Mouse (Mus musculus): Measurements from ENCODE around the gene Abcb1a. TPM values are rescaled to one million over a fixed set of nuclear protein-coding genes. Genes with fewer than 3 reads are reported as not detected.

Gene Abcb1a
- polyA plus RNA-seq, 1 experiment from 2014 or later, result 1.4 TPM

DNA sequence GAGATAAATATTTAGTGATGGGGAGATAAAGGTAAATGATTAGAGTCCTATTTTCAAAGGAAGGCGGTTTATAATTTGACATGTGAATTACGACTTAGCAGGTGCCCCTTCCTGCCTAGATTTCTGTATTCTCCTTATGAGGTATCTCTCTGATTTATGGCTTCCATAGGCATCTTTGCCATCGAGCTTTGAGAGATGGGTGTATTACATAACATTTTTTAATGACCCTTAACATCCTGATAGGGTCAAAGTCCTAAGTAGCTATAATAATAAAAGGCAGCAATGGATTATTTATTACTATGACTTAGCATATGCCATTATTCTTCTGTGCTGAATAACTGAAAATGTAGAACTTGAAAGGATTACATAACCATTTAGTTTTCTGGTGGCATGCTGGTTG, 4.8 kb downstream of the Abcb1a start:
- ATAC-seq, result no peak
- WGBS, result 64% methylated on average over 3 of the region's 3 CpGs
- Histone ChIP-seq H3K9ac (replicated peaks; ENCODE audit: low read depth, low read length) (no peak overlapping the region), H3K9me3 (ENCODE audit: control insufficient read depth, low read length) (no peaks in the 10 kb centered on the region), H3K36me3 (ENCODE audit: control insufficient read depth, insufficient read depth) (no peaks in the 10 kb centered on the region), H3K4me2 (ENCODE audit: low read length) (no peak overlapping the region), H3K27me3 (replicated peaks; ENCODE audit: control insufficient read depth, insufficient read depth, low read length) (no peaks in the 10 kb centered on the region), H3K4me3 (replicated peaks; ENCODE audit: low read length) (no peak overlapping the region), H3K4me1 (replicated peaks; ENCODE audit: control insufficient read depth, insufficient read depth, low read length) (peaks cover 10% of the 10 kb centered on the region), H3K27ac (ENCODE audit: low read length) (no peak overlapping the region)

DNA sequence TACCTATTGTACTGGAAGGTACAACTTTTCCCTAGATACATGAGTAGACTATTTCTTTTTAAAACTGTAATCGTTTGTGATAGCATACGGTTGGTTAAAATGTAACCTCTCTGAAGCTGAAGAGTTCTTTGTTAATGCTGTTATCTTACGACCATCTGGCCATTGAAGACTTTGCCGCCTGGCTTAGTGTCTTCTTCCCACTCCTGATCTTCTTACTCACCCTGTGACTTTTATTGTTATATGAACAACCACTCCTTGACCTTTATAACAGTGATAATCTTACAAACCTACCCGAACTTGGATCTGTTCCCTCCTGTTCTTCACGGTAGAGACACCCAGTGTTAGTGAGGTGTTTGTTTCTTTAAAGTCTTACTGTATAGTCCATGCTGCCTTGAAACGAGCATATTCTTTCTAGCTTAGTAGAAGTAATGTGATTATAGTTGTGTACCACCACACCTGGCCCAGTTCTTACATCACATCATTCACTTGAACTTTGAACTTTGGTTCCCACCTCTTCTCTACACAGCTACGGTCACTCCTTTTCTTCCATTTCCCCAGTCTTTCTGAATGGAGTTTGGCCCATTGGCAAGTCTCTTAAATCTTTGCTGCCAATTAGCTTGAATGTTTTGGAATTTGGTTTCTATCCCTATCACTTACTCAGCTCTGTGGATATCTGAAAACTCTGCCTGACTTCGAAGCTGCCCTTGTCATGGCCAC, 8.0 kb downstream of the Abcb1a start:
- H3K27ac ChIP-seq (ENCODE audit: low read length), result no peak overlapping the region
- 89% methylated on average over 9 of the region's 9 CpGs for WGBS
- no peaks in the 10 kb centered on the region for H3K36me3 ChIP-seq (ENCODE audit: control insufficient read depth, insufficient read depth)
- H3K4me3 ChIP-seq (replicated peaks; ENCODE audit: low read length), result no peak overlapping the region
- no peaks in the 10 kb centered on the region for H3K9me3 ChIP-seq (ENCODE audit: control insufficient read depth, low read length)
- no peak overlapping the region for H3K9ac ChIP-seq (replicated peaks; ENCODE audit: low read depth, low read length)
- no peaks in the 10 kb centered on the region for H3K27me3 ChIP-seq (replicated peaks; ENCODE audit: control insufficient read depth, insufficient read depth, low read length)
- H3K4me2 ChIP-seq (ENCODE audit: low read length), result no peak overlapping the region
- no peak for ATAC-seq
- no peaks in the 10 kb centered on the region for H3K4me1 ChIP-seq (replicated peaks; ENCODE audit: control insufficient read depth, insufficient read depth, low read length)

DNA sequence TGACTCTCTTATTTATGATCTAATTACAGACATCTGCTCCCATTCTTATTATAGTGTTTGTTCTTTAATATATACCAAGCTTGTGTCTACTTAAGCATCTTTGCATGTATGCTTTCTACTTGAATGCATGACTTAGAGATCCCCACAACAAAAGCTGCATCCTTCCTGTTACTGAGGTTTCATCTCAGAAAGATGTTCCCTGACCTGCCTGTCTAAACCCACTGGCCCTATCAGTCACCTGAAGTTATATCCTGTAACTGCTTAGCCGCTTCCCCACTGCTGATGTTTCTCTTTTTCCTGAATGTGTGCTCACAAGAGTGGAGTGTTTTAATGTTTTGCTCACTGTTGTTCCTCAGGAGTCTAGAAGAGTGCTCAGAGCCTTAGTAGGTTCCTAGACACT, 9.7 kb downstream of the Abcb1a start:
- Histone ChIP-seq H3K9me3 (ENCODE audit: control insufficient read depth, low read length) (no peaks in the 10 kb centered on the region), H3K27me3 (replicated peaks; ENCODE audit: control insufficient read depth, insufficient read depth, low read length) (no peaks in the 10 kb centered on the region), H3K4me3 (replicated peaks; ENCODE audit: low read length) (no peak overlapping the region), H3K4me2 (ENCODE audit: low read length) (no peak overlapping the region), H3K27ac (ENCODE audit: low read length) (no peak overlapping the region), H3K9ac (replicated peaks; ENCODE audit: low read depth, low read length) (no peak overlapping the region), H3K36me3 (ENCODE audit: control insufficient read depth, insufficient read depth) (no peaks in the 10 kb centered on the region), H3K4me1 (replicated peaks; ENCODE audit: control insufficient read depth, insufficient read depth, low read length) (no peaks in the 10 kb centered on the region)
- WGBS, result 96% methylated on average over 1 of the region's 1 CpGs
- ATAC-seq, result no peak

DNA sequence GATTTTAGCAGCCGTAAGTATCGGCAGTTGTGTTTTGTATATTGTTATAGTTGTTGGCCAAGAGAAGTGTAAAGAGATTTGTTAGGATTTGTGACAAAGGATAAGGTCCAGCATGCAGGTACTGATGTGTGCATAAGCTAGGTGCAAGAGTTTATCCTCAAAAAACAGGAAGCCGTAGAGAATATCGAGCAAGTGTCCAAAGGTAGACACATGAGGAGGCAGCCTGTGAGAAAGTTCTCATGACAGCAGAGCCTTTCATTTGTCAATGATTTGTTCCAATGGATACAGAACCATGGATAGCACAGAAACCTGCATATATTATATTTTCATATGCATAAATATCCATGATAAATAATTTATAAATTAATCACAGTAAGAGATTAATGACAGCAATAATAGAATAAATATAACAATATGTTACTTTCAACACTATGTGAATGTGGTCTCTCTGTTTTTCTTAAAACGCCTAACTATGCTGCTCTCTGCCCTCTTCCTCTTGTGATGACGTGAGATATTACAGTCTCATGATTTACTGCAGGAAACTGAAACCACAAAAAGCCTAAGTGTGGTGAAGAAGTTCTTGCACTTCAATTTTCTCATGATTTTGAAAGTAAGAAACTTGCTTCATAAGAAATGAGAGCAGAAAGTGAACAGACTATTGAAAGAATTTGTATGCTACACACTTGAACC, 15.5 kb downstream of the Abcb1a start:
- Histone ChIP-seq H3K4me1 (replicated peaks; ENCODE audit: control insufficient read depth, insufficient read depth, low read length) (no peaks in the 10 kb centered on the region), H3K9ac (replicated peaks; ENCODE audit: low read depth, low read length) (no peak overlapping the region), H3K4me3 (replicated peaks; ENCODE audit: low read length) (no peak overlapping the region), H3K9me3 (ENCODE audit: control insufficient read depth, low read length) (no peaks in the 10 kb centered on the region), H3K36me3 (ENCODE audit: control insufficient read depth, insufficient read depth) (no peaks in the 10 kb centered on the region), H3K27ac (ENCODE audit: low read length) (no peak overlapping the region), H3K4me2 (ENCODE audit: low read length) (no peak overlapping the region), H3K27me3 (replicated peaks; ENCODE audit: control insufficient read depth, insufficient read depth, low read length) (no peaks in the 10 kb centered on the region)
- no peak for ATAC-seq
- WGBS, result 95% methylated on average over 6 of the region's 6 CpGs

DNA sequence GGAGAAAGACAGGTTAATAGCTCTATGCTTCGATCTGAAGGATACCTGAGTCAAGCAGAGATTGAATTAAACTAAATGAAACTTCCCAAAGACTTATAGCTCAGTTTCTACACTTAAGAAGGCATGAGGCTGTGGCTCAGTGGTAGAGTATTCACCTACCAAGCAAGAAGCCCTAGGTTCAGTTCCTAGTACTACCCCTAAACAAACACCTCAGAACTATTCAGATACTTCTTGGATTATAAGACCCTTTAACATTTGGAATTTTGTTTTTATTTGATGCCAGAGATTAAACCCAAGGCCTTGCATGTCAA, 16.0 kb downstream of the Abcb1a start:
- 77% methylated on average over 1 of the region's 1 CpGs for WGBS
- H3K36me3 ChIP-seq (ENCODE audit: control insufficient read depth, insufficient read depth), result no peaks in the 10 kb centered on the region
- H3K9ac ChIP-seq (replicated peaks; ENCODE audit: low read depth, low read length), result no peak overlapping the region
- no peaks in the 10 kb centered on the region for H3K4me1 ChIP-seq (replicated peaks; ENCODE audit: control insufficient read depth, insufficient read depth, low read length)
- no peaks in the 10 kb centered on the region for H3K9me3 ChIP-seq (ENCODE audit: control insufficient read depth, low read length)
- H3K27ac ChIP-seq (ENCODE audit: low read length), result no peak overlapping the region
- ATAC-seq, result no peak
- H3K4me2 ChIP-seq (ENCODE audit: low read length), result no peak overlapping the region
- no peak overlapping the region for H3K4me3 ChIP-seq (replicated peaks; ENCODE audit: low read length)
- no peaks in the 10 kb centered on the region for H3K27me3 ChIP-seq (replicated peaks; ENCODE audit: control insufficient read depth, insufficient read depth, low read length)

DNA sequence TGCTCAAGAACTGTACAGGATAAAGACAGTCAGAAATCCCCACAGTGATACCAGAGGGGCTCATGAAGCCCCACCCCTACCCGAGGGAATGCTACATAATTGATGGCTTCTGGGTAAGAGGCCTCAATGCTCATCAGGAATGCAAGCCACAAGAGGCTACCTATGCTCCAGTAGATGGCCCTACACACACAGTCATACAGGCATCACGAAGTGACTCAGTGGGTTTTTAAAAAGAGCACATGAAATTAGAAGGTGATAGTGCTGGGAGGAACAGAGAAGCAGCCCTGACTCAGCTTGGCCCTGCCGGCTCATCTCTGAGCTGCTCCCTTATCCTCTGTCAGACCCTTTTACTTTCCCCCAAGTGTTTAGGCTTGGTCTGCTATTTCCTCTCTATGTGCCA, 21.3 kb downstream of the Abcb1a start:
- 71% methylated on average over 3 of the region's 3 CpGs for WGBS
- no peak for ATAC-seq
- H3K4me3 ChIP-seq (replicated peaks; ENCODE audit: low read length), result no peak overlapping the region

DNA sequence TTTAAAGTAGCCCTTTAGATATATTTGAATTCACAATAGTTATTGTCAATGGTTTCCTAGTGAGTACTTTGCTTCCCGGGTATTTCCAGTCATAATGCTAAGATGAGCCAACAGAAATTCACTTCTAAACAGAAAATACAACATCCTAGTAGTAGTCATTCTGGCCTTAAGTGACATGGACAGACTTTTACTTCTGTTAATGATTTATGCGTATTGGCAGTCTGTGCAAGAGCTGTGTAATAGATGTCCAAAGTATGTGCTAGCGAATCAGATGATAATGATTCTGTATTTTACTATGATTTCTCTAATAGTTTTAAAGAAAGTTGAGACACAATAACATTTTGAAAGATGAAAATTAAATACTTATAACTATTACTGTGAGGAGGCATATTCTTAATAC, 23.8 kb downstream of the Abcb1a start:
- 91% methylated on average over 3 of the region's 3 CpGs for WGBS
- H3K27ac ChIP-seq (ENCODE audit: low read length), result no peak overlapping the region
- H3K36me3 ChIP-seq (ENCODE audit: control insufficient read depth, insufficient read depth), result no peaks in the 10 kb centered on the region
- no peaks in the 10 kb centered on the region for H3K9me3 ChIP-seq (ENCODE audit: control insufficient read depth, low read length)
- H3K9ac ChIP-seq (replicated peaks; ENCODE audit: low read depth, low read length), result no peak overlapping the region
- H3K27me3 ChIP-seq (replicated peaks; ENCODE audit: control insufficient read depth, insufficient read depth, low read length), result no peaks in the 10 kb centered on the region
- H3K4me3 ChIP-seq (replicated peaks; ENCODE audit: low read length), result no peak overlapping the region
- H3K4me1 ChIP-seq (replicated peaks; ENCODE audit: control insufficient read depth, insufficient read depth, low read length), result no peaks in the 10 kb centered on the region
- H3K4me2 ChIP-seq (ENCODE audit: low read length), result no peak overlapping the region
- no peak for ATAC-seq

More for the DNA sequence above, 21.3 kb downstream of the Abcb1a start:
- H3K4me1 ChIP-seq (replicated peaks; ENCODE audit: control insufficient read depth, insufficient read depth, low read length), result no peaks in the 10 kb centered on the region
- no peaks in the 10 kb centered on the region for H3K9me3 ChIP-seq (ENCODE audit: control insufficient read depth, low read length)
- no peaks in the 10 kb centered on the region for H3K36me3 ChIP-seq (ENCODE audit: control insufficient read depth, insufficient read depth)
- no peak overlapping the region for H3K4me2 ChIP-seq (ENCODE audit: low read length)
- H3K27me3 ChIP-seq (replicated peaks; ENCODE audit: control insufficient read depth, insufficient read depth, low read length), result no peaks in the 10 kb centered on the region
- H3K27ac ChIP-seq (ENCODE audit: low read length), result no peak overlapping the region
- H3K9ac ChIP-seq (replicated peaks; ENCODE audit: low read depth, low read length), result no peak overlapping the region

DNA sequence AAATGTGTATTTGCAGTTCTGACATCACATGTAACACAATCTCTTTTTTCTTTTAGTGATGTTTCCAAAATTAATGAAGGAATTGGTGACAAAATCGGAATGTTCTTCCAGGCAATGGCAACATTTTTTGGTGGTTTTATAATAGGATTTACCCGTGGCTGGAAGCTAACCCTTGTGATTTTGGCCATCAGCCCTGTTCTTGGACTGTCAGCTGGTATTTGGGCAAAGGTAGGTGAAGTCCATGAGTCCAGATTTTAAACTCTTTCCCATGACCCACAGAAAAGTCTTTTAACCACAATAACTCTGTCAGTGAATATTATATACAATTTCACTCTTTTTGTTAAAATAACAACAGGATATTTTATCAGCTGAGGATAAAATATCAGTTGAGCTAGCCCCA, 26.2 kb downstream of the Abcb1a start:
- Histone ChIP-seq H3K4me2 (ENCODE audit: low read length) (no peak overlapping the region), H3K9ac (replicated peaks; ENCODE audit: low read depth, low read length) (no peak overlapping the region), H3K36me3 (ENCODE audit: control insufficient read depth, insufficient read depth) (no peaks in the 10 kb centered on the region), H3K4me3 (replicated peaks; ENCODE audit: low read length) (no peak overlapping the region), H3K27me3 (replicated peaks; ENCODE audit: control insufficient read depth, insufficient read depth, low read length) (no peaks in the 10 kb centered on the region), H3K9me3 (ENCODE audit: control insufficient read depth, low read length) (no peaks in the 10 kb centered on the region), H3K4me1 (replicated peaks; ENCODE audit: control insufficient read depth, insufficient read depth, low read length) (no peaks in the 10 kb centered on the region), H3K27ac (ENCODE audit: low read length) (no peak overlapping the region)
- WGBS, result 72% methylated on average over 2 of the region's 2 CpGs
- ATAC-seq, result no peak

DNA sequence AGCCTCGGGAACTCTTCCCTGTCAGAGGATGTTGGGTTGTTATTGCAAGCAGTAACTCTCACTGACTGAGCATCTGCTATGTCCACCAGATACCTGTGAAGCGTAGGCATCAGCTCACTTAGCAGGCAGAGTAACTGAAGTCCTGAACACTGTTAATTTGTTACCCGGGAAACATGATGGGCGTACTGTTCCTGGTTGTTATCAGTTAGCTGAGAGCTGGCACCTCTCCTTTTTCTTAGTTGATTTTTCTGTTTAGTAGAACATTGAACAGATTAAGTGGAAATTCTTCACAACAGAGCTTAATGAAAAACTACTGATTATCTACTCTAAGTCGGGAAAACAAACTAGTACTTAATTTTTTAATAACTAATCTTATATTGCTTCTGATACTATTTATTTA, 27.7 kb downstream of the Abcb1a start:
- Histone ChIP-seq H3K27me3 (replicated peaks; ENCODE audit: control insufficient read depth, insufficient read depth, low read length) (no peaks in the 10 kb centered on the region), H3K9ac (replicated peaks; ENCODE audit: low read depth, low read length) (no peak overlapping the region), H3K4me1 (replicated peaks; ENCODE audit: control insufficient read depth, insufficient read depth, low read length) (no peaks in the 10 kb centered on the region), H3K27ac (ENCODE audit: low read length) (no peak overlapping the region), H3K4me3 (replicated peaks; ENCODE audit: low read length) (no peak overlapping the region), H3K36me3 (ENCODE audit: control insufficient read depth, insufficient read depth) (no peaks in the 10 kb centered on the region), H3K4me2 (ENCODE audit: low read length) (no peak overlapping the region), H3K9me3 (ENCODE audit: control insufficient read depth, low read length) (no peaks in the 10 kb centered on the region)
- ATAC-seq, result no peak
- 75% methylated on average over 5 of the region's 5 CpGs for WGBS

DNA sequence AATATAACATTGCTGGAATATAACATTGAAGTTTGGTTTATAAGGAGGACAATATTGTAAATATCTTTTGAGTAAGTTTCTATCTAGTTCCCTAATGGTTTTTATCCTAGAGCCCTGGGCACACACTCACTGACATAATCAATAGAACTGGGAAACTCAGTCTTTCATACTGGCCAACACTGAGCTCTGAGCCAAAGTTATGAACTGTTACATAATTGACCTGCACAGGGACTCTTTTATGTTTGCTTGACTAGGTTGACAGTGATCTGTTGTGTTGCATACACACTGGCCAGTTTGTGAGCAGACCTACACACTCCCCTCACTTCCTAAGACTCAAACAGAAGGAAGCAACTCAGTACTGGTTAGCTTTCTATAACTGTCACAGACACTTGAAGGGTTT, 56.2 kb downstream of the Abcb1a start:
- H3K36me3 ChIP-seq (ENCODE audit: control insufficient read depth, insufficient read depth), result no peaks in the 10 kb centered on the region
- H3K4me2 ChIP-seq (ENCODE audit: low read length), result no peak overlapping the region
- ATAC-seq, result no peak
- no peaks in the 10 kb centered on the region for H3K4me1 ChIP-seq (replicated peaks; ENCODE audit: control insufficient read depth, insufficient read depth, low read length)
- no peak overlapping the region for H3K4me3 ChIP-seq (replicated peaks; ENCODE audit: low read length)
- no peaks in the 10 kb centered on the region for H3K9me3 ChIP-seq (ENCODE audit: control insufficient read depth, low read length)
- no peak overlapping the region for H3K9ac ChIP-seq (replicated peaks; ENCODE audit: low read depth, low read length)
- no peaks in the 10 kb centered on the region for H3K27me3 ChIP-seq (replicated peaks; ENCODE audit: control insufficient read depth, insufficient read depth, low read length)
- no peak overlapping the region for H3K27ac ChIP-seq (ENCODE audit: low read length)
